Mouse (Mus musculus) kidney, embryonic 16.5 days (tissue): Measurements from ENCODE around the gene Pdhx. TPM values are rescaled to one million over a fixed set of nuclear protein-coding genes. Genes with fewer than 3 reads are reported as not detected.

Experiments
- ATAC-seq: fragments of 200-750 bp; cut with Nextera tagmentation; 2 replicates; pipeline ENCODE4 v1.8.0; 2017; ENCODE audit warnings: moderate TSS enrichment; ENCODE audit not compliant: low FRiP score, low TSS enrichment
- H3K27ac ChIP-seq: fragments of 300-500 bp; sonication (generic); 2 replicates; pipeline ENCODE4 v1.5.1; 2014; ENCODE audit warnings: low read length
- H3K27me3 ChIP-seq: fragments of 300-500 bp; sonication (generic); 2 replicates; pipeline ENCODE4 v1.6.1; 2014; ENCODE audit warnings: low read length, control low read depth, mixed read lengths; ENCODE audit not compliant: insufficient read depth
- H3K36me3 ChIP-seq: fragments of 300-500 bp; sonication (generic); 2 replicates; pipeline ENCODE4 v1.6.1; 2014; ENCODE audit warnings: low read length, control low read depth, mixed read lengths; ENCODE audit not compliant: insufficient read depth
- H3K4me1 ChIP-seq: fragments of 300-500 bp; sonication (generic); 2 replicates; pipeline ENCODE4 v1.6.1; 2014; ENCODE audit warnings: low read length, control low read depth, mixed read lengths; ENCODE audit not compliant: insufficient read depth
- H3K4me2 ChIP-seq: fragments of 300-500 bp; sonication (generic); replicated peaks from 2 replicates; pipeline ENCODE4 v1.6.1; 2014; ENCODE audit warnings: low read depth, low read length
- H3K4me3 ChIP-seq: fragments of 300-500 bp; sonication (generic); 2 replicates; pipeline ENCODE4 v1.5.1; 2014; ENCODE audit warnings: mild to moderate bottlenecking, low read length
- H3K9ac ChIP-seq: fragments of 300-500 bp; sonication (generic); replicated peaks from 2 replicates; pipeline ENCODE4 v1.6.1; 2014; ENCODE audit warnings: low read length
- H3K9me3 ChIP-seq: fragments of 300-500 bp; sonication (generic); 2 replicates; pipeline ENCODE4 v1.6.1; 2016; ENCODE audit warnings: low read length, control low read depth
- WGBS: fragments of 180-500 bp; shearing (Covaris S2); extraction: QIAGEN DNeasy Blood & Tissue Kit; methylation state at CpG from one replicate; pipeline ENCODE4 v1.1.7; 2014; 5-methylcytosine and 5-hydroxymethylcytosine counted together
- polyA plus RNA-seq: library from polyadenylated mRNA; unstranded; fragments of >200 nt; fragmentation: Nextera tagmentation; extraction: Ambion mirVana; gene quantifications from 2 replicates; pipeline ENCODE4 v1.2.1, GENCODE M21; 2015

Gene Pdhx
- polyA plus RNA-seq, result 42.8 and 46.7 TPM in 2 replicates

DNA sequence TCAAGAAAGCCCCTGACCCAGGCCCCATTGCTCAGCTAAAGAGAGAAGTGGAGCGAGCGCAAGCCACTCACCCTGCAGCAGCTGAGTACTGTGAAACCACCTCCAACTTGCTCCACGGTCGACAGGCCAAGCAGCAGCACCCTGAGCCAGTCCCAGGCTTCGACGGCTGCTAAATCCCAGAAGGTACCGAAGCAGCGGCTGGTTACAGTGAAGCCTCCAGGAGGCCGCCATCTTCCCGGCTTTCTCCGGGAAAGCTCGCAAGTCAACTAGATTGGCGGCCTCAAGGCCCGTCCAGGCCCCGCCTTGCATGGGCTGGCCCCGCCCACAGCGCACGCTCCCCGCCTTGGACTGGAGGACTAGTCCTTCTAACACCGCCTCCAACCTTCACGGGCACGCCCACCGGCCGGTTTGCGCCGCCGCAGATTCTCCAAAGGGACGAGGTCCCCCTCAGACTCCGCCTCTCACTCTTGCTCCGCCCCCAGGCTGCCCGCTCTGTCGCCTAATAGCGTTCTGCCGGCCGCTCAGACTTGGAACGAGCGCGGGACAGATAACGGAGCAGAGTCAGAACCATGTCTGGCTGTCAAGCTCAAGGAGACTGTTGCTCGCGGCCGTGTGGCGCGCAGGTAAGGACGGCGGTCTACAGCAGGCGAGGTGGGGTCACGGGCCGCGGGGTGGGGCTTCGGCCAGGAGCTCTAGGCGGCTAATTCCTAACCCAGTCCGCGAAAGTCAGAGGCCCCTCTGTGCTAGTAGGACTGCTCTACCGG lies at the start of gene Pdhx, which contains the start of gene Apip:
Gene Pdhx (minus strand): TSS at position 295 of the 764 bp plus-strand sequence.
Gene Apip (plus strand): TSS at position 457 of the 764 bp plus-strand sequence.
- H3K27me3 ChIP-seq, result no peaks in the 10 kb centered on the region
- peak within 1 kb of the TSS; percentile 71 for H3K27ac ChIP-seq
- peak within 1 kb of the TSS; percentile 84 for H3K4me3 ChIP-seq
- peak; percentile 100 for ATAC-seq
- H3K9ac ChIP-seq, result peak within 1 kb of the TSS; percentile 84
- no peaks in the 10 kb centered on the region for H3K9me3 ChIP-seq
- under 1% methylated on average over 55 of the region's 55 CpGs for WGBS
- no peaks in the 10 kb centered on the region for H3K36me3 ChIP-seq
- H3K4me1 ChIP-seq, result peaks cover 26% of the 10 kb centered on the region
- H3K4me2 ChIP-seq, result peak within 1 kb of the TSS; percentile 76

- no peaks in the 10 kb centered on the region for H3K27me3 ChIP-seq
- WGBS, result 71% methylated on average over 7 of the region's 7 CpGs
- H3K36me3 ChIP-seq, result no peaks in the 10 kb centered on the region
- H3K9me3 ChIP-seq, result no peaks in the 10 kb centered on the region
- no peak overlapping the region for H3K27ac ChIP-seq
- no peak overlapping the region for H3K4me2 ChIP-seq
- no peaks in the 10 kb centered on the region for H3K4me1 ChIP-seq
- no peak overlapping the region for H3K4me3 ChIP-seq
- H3K9ac ChIP-seq, result no peak overlapping the region
- ATAC-seq, result no peak
Observed at GRCm38 (mm10) chr2:103119197-103119854, 46.0 kb upstream of the Pdhx start.

DNA sequence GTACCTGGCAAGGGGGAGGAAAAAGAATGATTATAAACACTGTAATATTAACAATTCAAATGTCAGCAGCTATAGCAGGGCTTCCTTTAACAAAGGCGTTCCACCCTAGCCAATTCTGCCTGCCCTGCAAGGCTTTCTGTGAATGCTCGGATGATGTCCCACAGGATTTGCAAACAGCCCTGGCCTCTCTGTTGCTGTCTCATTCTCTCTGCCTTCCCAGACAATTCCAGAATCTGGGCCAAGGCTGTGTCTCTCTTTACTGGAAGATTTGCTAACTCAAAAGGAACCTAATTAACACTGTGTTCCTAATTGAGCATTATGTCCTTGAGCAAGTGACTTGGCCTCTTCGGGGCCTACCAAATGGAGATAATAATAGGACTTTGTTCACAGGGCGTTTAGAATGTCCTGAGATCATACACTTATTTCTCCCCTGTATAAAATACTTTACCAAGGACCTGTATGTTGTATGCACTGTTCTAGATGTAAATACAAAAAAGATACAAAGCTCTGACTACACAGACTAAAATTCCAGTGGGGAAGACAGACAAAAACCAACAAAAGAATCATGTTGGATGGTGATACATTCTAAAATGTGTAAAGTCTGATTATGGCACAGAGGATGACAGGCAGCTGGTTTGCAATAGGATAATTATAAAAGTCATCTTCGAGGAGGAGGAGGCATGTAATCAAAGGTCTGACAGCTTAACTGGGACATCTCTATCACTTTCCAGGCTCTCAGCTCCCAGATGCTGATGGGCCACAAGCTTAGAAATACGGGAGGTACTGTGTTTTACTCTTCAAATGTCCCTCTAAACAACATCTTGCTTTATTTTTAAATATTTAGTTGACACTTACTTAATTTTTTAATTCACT lies 45.2 kb upstream of the Pdhx start:
- H3K4me3 ChIP-seq, result no peak overlapping the region
- no peak overlapping the region for H3K9ac ChIP-seq
- no peak for ATAC-seq
- WGBS, result 61% methylated on average over 6 of the region's 6 CpGs
- no peaks in the 10 kb centered on the region for H3K9me3 ChIP-seq
- no peak overlapping the region for H3K4me2 ChIP-seq
- H3K27ac ChIP-seq, result no peak overlapping the region
- no peaks in the 10 kb centered on the region for H3K4me1 ChIP-seq
- no peaks in the 10 kb centered on the region for H3K27me3 ChIP-seq
- H3K36me3 ChIP-seq, result no peaks in the 10 kb centered on the region

DNA sequence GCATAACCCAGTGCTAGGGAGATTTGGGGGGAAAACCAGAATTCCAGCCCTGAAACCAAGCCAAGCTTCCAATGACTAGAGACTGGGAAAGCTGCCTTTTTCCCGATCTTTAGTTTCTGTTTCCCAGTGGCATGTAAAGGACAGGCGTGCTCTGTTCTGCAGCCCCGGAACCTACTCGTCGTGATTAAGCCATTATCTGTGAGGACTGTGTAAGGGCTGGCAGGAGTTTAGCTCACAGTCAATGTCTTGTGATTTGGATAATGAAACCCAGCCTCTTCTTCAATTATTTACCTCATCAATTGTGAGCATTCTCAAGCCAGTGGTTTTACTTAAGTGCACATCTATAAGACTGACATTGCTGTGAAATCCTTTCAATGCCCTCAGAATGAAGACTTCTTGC lies 43.9 kb upstream of the Pdhx start:
- Histone ChIP-seq H3K36me3 (no peaks in the 10 kb centered on the region), H3K9ac (no peak overlapping the region), H3K4me2 (no peak overlapping the region), H3K27me3 (no peaks in the 10 kb centered on the region), H3K27ac (no peak overlapping the region), H3K9me3 (no peaks in the 10 kb centered on the region), H3K4me3 (no peak overlapping the region), H3K4me1 (peaks cover 3% of the 10 kb centered on the region; the same call in 1 of the 2 replicates)
- 80% methylated on average over 5 of the region's 5 CpGs for WGBS
- ATAC-seq, result no peak

DNA sequence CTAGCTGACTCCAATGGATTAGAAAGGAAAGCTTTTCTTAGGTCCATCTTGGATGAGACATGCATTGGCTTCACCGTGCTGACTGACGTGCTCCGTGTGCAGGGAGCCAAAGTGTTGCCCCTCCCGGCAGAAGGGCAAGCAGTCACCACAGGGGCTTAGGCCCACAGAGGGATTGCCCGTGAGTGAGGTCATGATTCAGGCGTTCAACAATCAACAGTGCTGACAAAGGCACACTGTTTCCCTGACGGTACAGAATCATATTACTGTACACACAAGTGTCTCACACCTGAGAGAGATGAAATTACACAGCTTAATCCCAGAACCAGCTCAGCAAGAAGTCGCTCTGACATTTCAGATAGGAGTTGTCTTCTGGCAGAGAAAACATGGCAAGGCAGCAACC lies 38.4 kb upstream of the Pdhx start:
- no peaks in the 10 kb centered on the region for H3K27me3 ChIP-seq
- no peak overlapping the region for H3K27ac ChIP-seq
- ATAC-seq, result no peak
- no peak overlapping the region for H3K4me2 ChIP-seq
- no peak overlapping the region for H3K9ac ChIP-seq
- H3K4me3 ChIP-seq, result no peak overlapping the region
- WGBS, result 40% methylated on average over 8 of the region's 8 CpGs
- no peaks in the 10 kb centered on the region for H3K9me3 ChIP-seq
- no peaks in the 10 kb centered on the region for H3K36me3 ChIP-seq
- H3K4me1 ChIP-seq, result peaks cover 5% of the 10 kb centered on the region; the same call in 1 of the 2 replicates

DNA sequence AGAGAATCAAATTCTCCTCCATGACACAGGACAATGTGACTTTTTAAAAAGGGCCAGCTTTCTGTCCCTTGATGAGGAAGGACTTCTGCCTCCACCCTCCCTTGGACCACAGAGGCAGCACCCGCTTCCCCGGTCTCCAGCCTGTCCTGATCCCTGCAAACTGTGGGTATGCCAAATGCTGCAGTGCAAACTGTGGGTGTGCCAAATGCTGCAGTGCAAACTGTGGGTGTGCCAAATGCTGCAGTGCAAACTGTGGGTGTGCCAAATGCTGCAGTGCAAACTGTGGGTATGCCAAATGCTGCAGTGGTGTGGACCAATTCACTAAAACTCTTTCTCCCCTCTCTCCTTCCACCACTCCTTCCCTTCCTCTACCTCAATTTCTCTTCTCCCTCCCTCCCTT lies 32.9 kb upstream of the Pdhx start:
- H3K27ac ChIP-seq, result no peak overlapping the region
- H3K9ac ChIP-seq, result no peak overlapping the region
- no peak overlapping the region for H3K4me3 ChIP-seq
- H3K4me2 ChIP-seq, result no peak overlapping the region
- WGBS, result 80% methylated on average over 2 of the region's 2 CpGs
- no peak for ATAC-seq
- no peaks in the 10 kb centered on the region for H3K9me3 ChIP-seq
- no peaks in the 10 kb centered on the region for H3K36me3 ChIP-seq
- H3K4me1 ChIP-seq, result no peaks in the 10 kb centered on the region
- no peaks in the 10 kb centered on the region for H3K27me3 ChIP-seq

- Histone ChIP-seq H3K9me3 (no peaks in the 10 kb centered on the region), H3K4me1 (no peaks in the 10 kb centered on the region), H3K27ac (no peak overlapping the region), H3K4me2 (no peak overlapping the region), H3K4me3 (no peak overlapping the region), H3K36me3 (no peaks in the 10 kb centered on the region), H3K9ac (no peak overlapping the region), H3K27me3 (no peaks in the 10 kb centered on the region)
- WGBS, result 65% methylated on average over 5 of the region's 5 CpGs
- no peak for ATAC-seq
Observed at GRCm38 (mm10) chr2:103102595-103102994, 29.3 kb upstream of the Pdhx start.

DNA sequence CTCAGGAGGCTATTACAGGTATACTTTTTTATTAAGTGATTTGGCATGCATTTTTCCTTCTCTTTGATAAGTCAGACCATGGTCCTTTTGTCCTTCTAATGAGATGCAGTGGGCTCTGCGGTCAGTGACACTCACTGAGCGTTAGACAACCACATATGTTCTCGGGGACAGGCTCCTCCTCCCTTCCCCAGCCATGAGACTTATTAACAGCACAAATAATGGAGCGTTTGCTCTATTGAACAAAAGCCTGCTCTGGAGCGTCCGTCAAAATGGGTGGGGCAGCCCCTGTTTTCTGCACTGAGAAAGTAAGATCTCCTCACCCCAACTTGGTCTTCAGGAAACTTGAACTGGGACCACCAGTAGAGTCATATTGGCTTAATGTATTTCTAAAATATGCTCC lies 16.2 kb upstream of the Pdhx start:
- 78% methylated on average over 6 of the region's 6 CpGs for WGBS
- Histone ChIP-seq H3K4me3 (no peak overlapping the region), H3K4me2 (no peak overlapping the region), H3K27ac (no peak overlapping the region), H3K27me3 (no peaks in the 10 kb centered on the region), H3K9ac (no peak overlapping the region), H3K9me3 (no peaks in the 10 kb centered on the region), H3K36me3 (peaks cover 17% of the 10 kb centered on the region), H3K4me1 (no peaks in the 10 kb centered on the region)
- ATAC-seq, result no peak

- no peak overlapping the region for H3K4me2 ChIP-seq
- no peaks in the 10 kb centered on the region for H3K27me3 ChIP-seq
- no peak overlapping the region for H3K9ac ChIP-seq
- no peak overlapping the region for H3K4me3 ChIP-seq
- no peaks in the 10 kb centered on the region for H3K4me1 ChIP-seq
- no peaks in the 10 kb centered on the region for H3K9me3 ChIP-seq
- ATAC-seq, result no peak
- 94% methylated on average over 4 of the region's 4 CpGs for WGBS
- H3K36me3 ChIP-seq, result peaks cover 7% of the 10 kb centered on the region
- no peak overlapping the region for H3K27ac ChIP-seq
Observed at GRCm38 (mm10) chr2:103088099-103088498, 14.8 kb upstream of the Pdhx start.
